Mouse (Mus musculus): ENCODE data around the gene Pgr.

- TF ChIP-seq POLR2A (IDR thresholded peaks at IDR 0.05; ENCODE audit: insufficient read length, low read depth) (no peak), REST (IDR thresholded peaks at IDR 0.05; ENCODE audit: insufficient read depth, insufficient read length) (no peak), TCF12 (IDR thresholded peaks at IDR 0.05; ENCODE audit: insufficient read depth, poor library complexity, severe bottlenecking) (no peak), MAX (IDR thresholded peaks at IDR 0.05; ENCODE audit: low read depth) (no peak), MYOG (IDR thresholded peaks at IDR 0.05; ENCODE audit: control insufficient read depth in 1 of 3, insufficient read depth in 1 of 3, insufficient read length in 2 of 3, low read depth in 2 of 3) (no peak)
Observed at GRCm38 (mm10) chr9:8970240-8970639, 70.6 kb downstream of the Pgr start.
